Mouse (Mus musculus): Measurements from ENCODE around the gene Cdc42. TPM values are rescaled to one million over a fixed set of nuclear protein-coding genes. Genes with fewer than 3 reads are reported as not detected.

The Cdc42 gene
- polyA plus RNA-seq, 1 experiment from 2014 or later: 245 TPM

- CTCF ChIA-PET: interaction anchor here (1.1 kb wide), 1 partner anchor 12 kb away, joined by 3 read pairs; no protein-coding TSS in a partner anchor
- no peaks in the 10 kb centered on the region for H3K27me3 ChIP-seq
- in situ Hi-C loops (cut with MboI; ENCODE audit: low pct_unique_long_range_greater_than_20kb): no loop called here
- no peak for ATAC-seq
- TF ChIP-seq CTCF (IDR thresholded peaks at IDR 0.05): no peak
- no peak for DNase-seq (ENCODE audit: low read depth, low spot score)
- POLR2A ChIA-PET: interaction anchor here (1.4 kb wide), 1 partner anchor 29 kb away, joined by 4 read pairs; the partner anchor contains the start of gene Cdc42
Measured at GRCm38 (mm10) chr4:137387482-137388058, 30.1 kb upstream of the Cdc42 start.

- no peaks in the 10 kb centered on the region for H3K27me3 ChIP-seq
- DNase-seq (ENCODE audit: low read depth, low spot score): no peak
- ATAC-seq: no peak
- in situ Hi-C loops (cut with MboI; ENCODE audit: low pct_unique_long_range_greater_than_20kb): no loop called here
- ChIA-PET CTCF (no interaction called here), POLR2A (no interaction called here)
- no peak for TF ChIP-seq CTCF (IDR thresholded peaks at IDR 0.05)
Measured at GRCm38 (mm10) chr4:137380702-137381605, 23.4 kb upstream of the Cdc42 start.

GRCm38 (mm10) chr4:137379713-137380255 is 22.3 kb upstream of the Cdc42 start:
- TF ChIP-seq CTCF (IDR thresholded peaks at IDR 0.05): no peak
- no peaks in the 10 kb centered on the region for H3K27me3 ChIP-seq
- DNase-seq (ENCODE audit: low read depth, low spot score) (no peak), ATAC-seq (no peak)
- in situ Hi-C loops (cut with MboI; ENCODE audit: low pct_unique_long_range_greater_than_20kb): no loop called here
- CTCF ChIA-PET: no interaction called here
- POLR2A ChIA-PET: no interaction called here

- ChIA-PET POLR2A (no interaction called here), CTCF (no interaction called here)
- in situ Hi-C loops (cut with MboI; ENCODE audit: low pct_unique_long_range_greater_than_20kb): no loop called here
- no peak for ATAC-seq
- H3K27me3 ChIP-seq: no peaks in the 10 kb centered on the region
- no peak for DNase-seq (ENCODE audit: low read depth, low spot score)
- TF ChIP-seq CTCF (IDR thresholded peaks at IDR 0.05): no peak
Measured at GRCm38 (mm10) chr4:137379085-137379484, 21.6 kb upstream of the Cdc42 start.

GRCm38 (mm10) chr4:137377526-137378304 is 20.2 kb upstream of the Cdc42 start:
- DNase-seq (ENCODE audit: low read depth, low spot score): no peak

GRCm38 (mm10) chr4:137376778-137377177 is 19.3 kb upstream of the Cdc42 start:
- DNase-seq (ENCODE audit: low read depth, low spot score) (no peak), ATAC-seq (no peak)
- no peak for TF ChIP-seq CTCF (IDR thresholded peaks at IDR 0.05)
- ChIA-PET CTCF (interaction anchor here (1.2 kb wide), 1 partner anchor 12 kb away, joined by 3 read pairs; no protein-coding TSS in a partner anchor), POLR2A (no interaction called here)
- in situ Hi-C loops (cut with MboI; ENCODE audit: low pct_unique_long_range_greater_than_20kb): no loop called here
- no peaks in the 10 kb centered on the region for H3K27me3 ChIP-seq

More at GRCm38 (mm10) chr4:137377526-137378304, 20.2 kb upstream of the Cdc42 start:
- in situ Hi-C loops (cut with MboI; ENCODE audit: low pct_unique_long_range_greater_than_20kb): no loop called here
- POLR2A ChIA-PET: interaction anchor here (1.0 kb wide), 1 partner anchor 11 kb away, joined by 3 read pairs; no protein-coding TSS in a partner anchor
- H3K27me3 ChIP-seq: no peaks in the 10 kb centered on the region
- no peak for ATAC-seq
- CTCF ChIA-PET: no interaction called here
- TF ChIP-seq CTCF (IDR thresholded peaks at IDR 0.05): no peak

- no peak for TF ChIP-seq CTCF (IDR thresholded peaks at IDR 0.05)
- ChIA-PET POLR2A (interaction anchor here (0.6 kb wide), 1 partner anchor 14 kb away, joined by 3 read pairs; no protein-coding TSS in a partner anchor), CTCF (interaction anchor here (0.8 to 1.2 kb wide), 2 partner anchors 12 to 13 kb away, joined by 3 read pairs; no protein-coding TSS in a partner anchor)
- ATAC-seq: no peak
- DNase-seq (ENCODE audit: low read depth, low spot score): no peak
- in situ Hi-C loops (cut with MboI; ENCODE audit: low pct_unique_long_range_greater_than_20kb): no loop called here
- H3K27me3 ChIP-seq: no peaks in the 10 kb centered on the region
Measured at GRCm38 (mm10) chr4:137375314-137376278, 18.1 kb upstream of the Cdc42 start.

- ChIA-PET POLR2A (interaction anchor here (0.6 kb wide), 1 partner anchor 1598 kb away, joined by 3 read pairs; no protein-coding TSS in a partner anchor), CTCF (no interaction called here)
- no peak for TF ChIP-seq CTCF (IDR thresholded peaks at IDR 0.05)
- in situ Hi-C loops (cut with MboI; ENCODE audit: low pct_unique_long_range_greater_than_20kb): no loop called here
- DNase-seq (ENCODE audit: low read depth, low spot score) (no peak), ATAC-seq (no peak)
- no peaks in the 10 kb centered on the region for H3K27me3 ChIP-seq
Measured at GRCm38 (mm10) chr4:137373711-137374110, 16.2 kb upstream of the Cdc42 start.
